Mouse (Mus musculus): ENCODE data around the gene Selenok. TPM values are rescaled to one million over a fixed set of nuclear protein-coding genes. Genes with fewer than 3 reads are reported as not detected.
A peak's percentile ranks its signal among the peaks of the same experiment; 100 is the strongest.

Selenok gene
- polyA plus RNA-seq (2014; fragmentation: Nextera tagmentation; extraction: Ambion mirVana), result 181 and 182 TPM in 2 replicates

DNA sequence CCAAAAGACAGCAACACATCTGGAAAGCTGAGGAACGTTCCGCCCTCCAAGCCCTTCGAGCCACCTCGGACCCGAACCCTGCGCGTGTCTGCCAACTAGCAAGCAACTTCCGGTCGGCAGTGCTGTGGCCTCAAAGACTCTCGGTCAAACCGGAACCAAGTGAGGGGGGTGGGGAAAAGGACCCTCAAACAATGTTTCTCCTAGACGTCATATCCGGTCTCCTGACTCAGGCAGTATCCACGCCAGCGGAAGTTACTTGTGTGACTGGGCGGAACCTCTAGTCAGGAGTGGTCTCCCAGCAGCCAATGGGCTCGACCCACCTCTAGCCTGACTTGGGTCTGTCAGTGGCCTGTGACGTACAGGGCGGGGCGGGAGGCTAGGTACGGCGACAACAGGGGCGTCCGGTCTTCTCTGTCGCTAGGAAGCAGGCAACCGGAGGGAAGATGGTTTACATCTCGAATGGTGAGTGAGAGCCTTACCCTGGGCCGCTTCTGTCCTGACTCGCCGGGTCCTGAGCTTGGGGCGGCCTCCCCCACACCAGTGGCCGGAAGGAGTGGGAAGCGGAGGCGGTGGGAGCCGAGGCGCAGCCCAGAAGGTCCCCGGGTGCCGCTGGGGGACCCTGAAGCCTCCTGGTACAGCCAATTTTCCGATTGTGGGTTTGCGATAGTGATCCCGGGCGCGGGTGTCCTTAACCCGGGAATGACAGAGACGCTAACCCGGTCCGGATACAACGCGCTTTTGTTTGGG, at the start of gene Selenok:
Selenok (plus strand) TSS at position 234 of the 747 bp plus-strand sequence.
- H3K36me3 ChIP-seq (ENCODE audit: control insufficient read depth, insufficient read depth, low read length), result peaks cover 14% of the 10 kb centered on the region
- H3K9me3 ChIP-seq (replicated peaks; ENCODE audit: control insufficient read depth, low read length), result no peaks in the 10 kb centered on the region
- peak within 1 kb of the TSS; percentile 75 for H3K27ac ChIP-seq (ENCODE audit: low read depth, low read length)
- peak; percentile 100 for ATAC-seq (replicated peaks; ENCODE audit: insufficient number of reproducible peaks, low FRiP score, low TSS enrichment)
- peak within 1 kb of the TSS; percentile 75 for H3K4me2 ChIP-seq
- no peaks in the 10 kb centered on the region for H3K27me3 ChIP-seq (ENCODE audit: control insufficient read depth, insufficient read depth, low read length)
- peak within 1 kb of the TSS; percentile 81 for H3K4me3 ChIP-seq (ENCODE audit: low read depth, low read length)
- H3K9ac ChIP-seq (ENCODE audit: low read depth, low read length), result peak within 1 kb of the TSS; percentile 93
- WGBS (ENCODE audit: insufficient replicate concordance), result under 1% methylated on average over 49 of the region's 49 CpGs
- peaks cover 6% of the 10 kb centered on the region for H3K4me1 ChIP-seq (ENCODE audit: control insufficient read depth, insufficient read depth, low read length)

DNA sequence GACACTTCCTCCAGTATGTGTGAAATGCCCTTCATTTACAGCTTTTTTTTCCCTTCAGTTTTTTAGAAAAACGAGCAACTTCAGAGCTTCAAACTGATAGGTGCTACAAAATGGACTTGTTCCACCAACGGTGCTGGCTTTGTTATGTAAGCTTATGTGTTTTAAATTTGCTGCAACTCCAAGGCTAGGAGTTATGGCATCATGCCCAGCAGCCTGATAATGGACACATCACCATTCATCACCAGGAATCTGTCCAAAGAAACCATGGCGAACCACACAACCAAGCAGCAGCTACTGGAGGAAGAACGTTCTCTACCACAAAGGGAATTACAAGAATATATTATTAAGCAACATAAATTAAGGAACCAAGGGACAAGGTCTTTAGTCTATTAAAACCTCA, 39.1 kb upstream of the Selenok start:
- no peaks in the 10 kb centered on the region for H3K27me3 ChIP-seq (ENCODE audit: control insufficient read depth, insufficient read depth, low read length)
- no peaks in the 10 kb centered on the region for H3K4me1 ChIP-seq (ENCODE audit: control insufficient read depth, insufficient read depth, low read length)
- 63% methylated on average over 4 of the region's 4 CpGs for WGBS (ENCODE audit: insufficient replicate concordance)
- H3K4me3 ChIP-seq (ENCODE audit: low read depth, low read length), result no peak overlapping the region
- no peaks in the 10 kb centered on the region for H3K36me3 ChIP-seq (ENCODE audit: control insufficient read depth, insufficient read depth, low read length)
- no peak for ATAC-seq (replicated peaks; ENCODE audit: insufficient number of reproducible peaks, low FRiP score, low TSS enrichment)
- H3K9ac ChIP-seq (ENCODE audit: low read depth, low read length), result no peak overlapping the region
- no peaks in the 10 kb centered on the region for H3K9me3 ChIP-seq (replicated peaks; ENCODE audit: control insufficient read depth, low read length)
- no peak overlapping the region for H3K4me2 ChIP-seq
- no peak overlapping the region for H3K27ac ChIP-seq (ENCODE audit: low read depth, low read length)

DNA sequence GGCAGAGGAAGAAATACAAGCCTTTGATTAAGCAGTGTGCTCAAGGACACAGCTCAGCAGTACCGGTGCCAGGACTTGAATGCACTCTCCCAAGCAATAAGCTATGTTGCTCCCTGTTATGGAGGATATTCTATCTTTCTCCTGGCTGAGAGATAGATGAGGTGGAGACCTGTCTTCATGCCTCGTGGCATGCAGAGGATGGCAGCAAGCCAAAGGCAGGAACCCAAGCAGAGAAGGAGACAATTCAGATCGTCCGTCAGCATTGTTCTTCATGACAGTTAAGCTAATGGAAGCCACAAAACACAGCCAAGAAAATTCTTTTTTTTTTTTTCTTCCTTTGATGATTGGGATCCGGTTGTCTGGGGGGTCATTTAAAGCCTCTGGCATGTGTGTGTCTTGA, 32.6 kb upstream of the Selenok start:
- WGBS (ENCODE audit: insufficient replicate concordance), result 78% methylated on average over 5 of the region's 5 CpGs
- no peaks in the 10 kb centered on the region for H3K36me3 ChIP-seq (ENCODE audit: control insufficient read depth, insufficient read depth, low read length)

DNA sequence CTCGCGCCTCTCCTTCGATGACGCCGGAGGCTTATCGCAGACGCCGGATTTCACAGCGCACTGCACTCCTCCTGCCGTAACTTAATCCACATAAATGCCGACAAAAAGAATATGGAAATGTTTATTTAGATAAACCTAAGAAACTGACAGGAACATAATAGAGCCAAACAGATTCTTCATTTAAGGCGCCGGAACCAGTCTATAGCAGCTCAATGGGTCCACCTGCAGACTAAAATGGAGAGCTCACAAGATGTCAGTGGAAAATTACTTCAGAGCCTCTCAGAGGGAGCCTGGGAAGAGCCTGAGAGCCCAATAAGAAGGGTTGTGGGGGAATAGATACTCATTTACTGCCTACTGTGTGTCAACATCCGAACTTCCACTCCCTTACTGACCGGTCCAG, 30.6 kb upstream of the Selenok start:
- no peak for ATAC-seq (replicated peaks; ENCODE audit: insufficient number of reproducible peaks, low FRiP score, low TSS enrichment)

More for the DNA sequence above, 32.6 kb upstream of the Selenok start:
- no peak for ATAC-seq (replicated peaks; ENCODE audit: insufficient number of reproducible peaks, low FRiP score, low TSS enrichment)
- no peak overlapping the region for H3K9ac ChIP-seq (ENCODE audit: low read depth, low read length)
- H3K9me3 ChIP-seq (replicated peaks; ENCODE audit: control insufficient read depth, low read length), result no peaks in the 10 kb centered on the region
- 0 out of 2 replicates have a peak, but pooled peaks cover 3% of the 10 kb centered on the region for H3K27me3 ChIP-seq (ENCODE audit: control insufficient read depth, insufficient read depth, low read length)
- H3K4me3 ChIP-seq (ENCODE audit: low read depth, low read length), result no peak overlapping the region
- H3K27ac ChIP-seq (ENCODE audit: low read depth, low read length), result no peak overlapping the region
- no peak overlapping the region for H3K4me2 ChIP-seq
- H3K4me1 ChIP-seq (ENCODE audit: control insufficient read depth, insufficient read depth, low read length), result peaks cover 3% of the 10 kb centered on the region; the same call in 1 of the 2 replicates

DNA sequence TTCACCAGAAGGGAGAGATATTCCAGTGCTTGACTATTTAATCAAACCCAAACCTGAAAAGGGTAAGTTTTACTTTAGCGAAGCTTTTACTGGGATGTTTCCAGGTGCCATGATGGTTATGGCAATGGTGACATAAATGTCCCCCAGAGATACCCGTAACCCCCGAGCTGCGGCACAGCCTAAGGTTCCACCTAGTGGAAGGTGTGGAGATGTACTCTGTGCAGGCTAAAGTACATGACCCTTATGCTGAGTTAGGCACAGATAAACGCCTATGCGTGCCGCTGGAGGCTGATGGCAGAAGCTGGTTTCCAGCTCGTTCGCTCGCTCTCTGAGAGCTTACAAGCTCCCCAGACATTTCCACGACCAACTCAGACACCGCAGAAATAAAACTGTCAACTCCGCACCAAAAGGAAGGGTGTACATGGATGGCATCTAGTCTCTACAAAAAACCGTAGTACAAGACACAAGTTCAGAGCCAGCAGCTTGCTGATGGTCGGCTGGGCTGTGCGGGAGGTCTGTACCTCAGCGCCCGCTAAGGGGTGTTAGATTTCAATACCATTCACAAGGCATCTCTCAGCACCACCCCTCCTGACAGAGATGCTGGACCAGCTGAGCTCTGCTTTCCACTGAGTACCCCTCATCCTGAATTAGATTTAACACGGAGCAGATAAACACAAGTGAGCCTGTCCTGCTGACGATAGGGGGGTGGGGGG, 28.4 kb upstream of the Selenok start:
- no peak for ATAC-seq (replicated peaks; ENCODE audit: insufficient number of reproducible peaks, low FRiP score, low TSS enrichment)
- Histone ChIP-seq H3K36me3 (ENCODE audit: control insufficient read depth, insufficient read depth, low read length) (no peaks in the 10 kb centered on the region), H3K9me3 (replicated peaks; ENCODE audit: control insufficient read depth, low read length) (no peaks in the 10 kb centered on the region), H3K4me2 (peak overlapping the region; percentile 41), H3K9ac (ENCODE audit: low read depth, low read length) (no peak overlapping the region), H3K27ac (ENCODE audit: low read depth, low read length) (no peak overlapping the region), H3K4me1 (ENCODE audit: control insufficient read depth, insufficient read depth, low read length) (peaks cover 3% of the 10 kb centered on the region; the same call in 1 of the 2 replicates), H3K4me3 (ENCODE audit: low read depth, low read length) (no peak overlapping the region), H3K27me3 (ENCODE audit: control insufficient read depth, insufficient read depth, low read length) (peaks cover 7% of the 10 kb centered on the region)
- 35% methylated on average over 20 of the region's 20 CpGs for WGBS (ENCODE audit: insufficient replicate concordance)

More for the DNA sequence above, 30.6 kb upstream of the Selenok start:
- WGBS (ENCODE audit: insufficient replicate concordance), result 88% methylated on average over 15 of the region's 15 CpGs
- no peaks in the 10 kb centered on the region for H3K36me3 ChIP-seq (ENCODE audit: control insufficient read depth, insufficient read depth, low read length)
- no peaks in the 10 kb centered on the region for H3K9me3 ChIP-seq (replicated peaks; ENCODE audit: control insufficient read depth, low read length)
- H3K27me3 ChIP-seq (ENCODE audit: control insufficient read depth, insufficient read depth, low read length), result peaks cover 7% of the 10 kb centered on the region
- no peak overlapping the region for H3K27ac ChIP-seq (ENCODE audit: low read depth, low read length)
- H3K4me3 ChIP-seq (ENCODE audit: low read depth, low read length), result no peak overlapping the region
- H3K4me2 ChIP-seq, result no peak overlapping the region
- H3K9ac ChIP-seq (ENCODE audit: low read depth, low read length), result no peak overlapping the region
- peaks cover 3% of the 10 kb centered on the region; the same call in 1 of the 2 replicates for H3K4me1 ChIP-seq (ENCODE audit: control insufficient read depth, insufficient read depth, low read length)

DNA sequence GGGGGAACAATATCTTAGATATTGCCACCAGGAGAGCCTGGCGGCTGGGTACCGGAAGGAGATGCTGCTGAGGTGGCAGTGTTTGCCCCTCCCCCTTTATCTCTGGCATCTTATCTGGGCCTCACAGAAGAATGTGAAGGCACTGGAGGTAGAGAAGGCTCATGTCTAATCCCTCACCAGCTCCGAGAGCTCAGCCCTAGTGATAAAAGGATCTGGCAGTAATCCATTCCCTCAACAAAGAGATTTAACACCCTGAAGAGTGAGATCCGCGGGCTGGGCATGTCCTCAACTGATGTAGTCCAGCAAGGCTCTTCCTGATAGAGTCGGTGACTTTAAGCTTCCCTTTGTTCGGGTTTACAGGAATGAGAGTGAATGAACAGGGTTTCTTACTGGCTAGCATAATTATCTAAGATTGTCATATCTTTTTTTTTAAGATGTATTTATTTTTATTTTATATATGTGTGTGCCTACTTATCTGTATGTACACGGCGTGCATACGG, 27.7 kb upstream of the Selenok start:
- WGBS (ENCODE audit: insufficient replicate concordance), result 8% methylated on average over 10 of the region's 10 CpGs
- no peak for ATAC-seq (replicated peaks; ENCODE audit: insufficient number of reproducible peaks, low FRiP score, low TSS enrichment)
- Histone ChIP-seq H3K9ac (ENCODE audit: low read depth, low read length) (no peak overlapping the region), H3K27ac (ENCODE audit: low read depth, low read length) (no peak overlapping the region), H3K4me1 (ENCODE audit: control insufficient read depth, insufficient read depth, low read length) (peaks cover 3% of the 10 kb centered on the region; the same call in 1 of the 2 replicates), H3K4me2 (peak overlapping the region; percentile 41; the same call in 1 of the 2 replicates), H3K9me3 (replicated peaks; ENCODE audit: control insufficient read depth, low read length) (no peaks in the 10 kb centered on the region), H3K36me3 (ENCODE audit: control insufficient read depth, insufficient read depth, low read length) (no peaks in the 10 kb centered on the region), H3K27me3 (ENCODE audit: control insufficient read depth, insufficient read depth, low read length) (peaks cover 4% of the 10 kb centered on the region), H3K4me3 (ENCODE audit: low read depth, low read length) (no peak overlapping the region)

DNA sequence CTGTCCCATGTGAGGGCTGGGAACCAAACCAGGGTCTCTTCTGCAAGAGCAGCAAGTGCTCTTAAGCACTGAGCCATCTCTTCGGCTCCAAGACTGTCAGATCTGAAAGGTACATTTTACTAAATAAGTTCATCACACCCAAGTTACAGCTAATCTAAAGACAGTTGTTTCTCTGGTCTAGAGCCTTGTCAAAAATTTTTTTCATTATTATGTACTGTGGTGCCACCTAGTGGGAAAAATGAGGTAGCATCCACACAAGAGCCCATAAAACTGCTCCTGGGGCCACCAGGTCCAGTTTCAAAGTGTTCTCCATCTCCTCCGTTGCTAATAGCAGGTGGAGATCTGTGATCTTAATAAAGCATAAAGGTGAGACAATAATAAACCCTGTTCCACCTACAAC, 27.2 kb upstream of the Selenok start:
- no peak overlapping the region for H3K4me2 ChIP-seq
- H3K4me1 ChIP-seq (ENCODE audit: control insufficient read depth, insufficient read depth, low read length), result peaks cover 3% of the 10 kb centered on the region; the same call in 1 of the 2 replicates
- peaks cover 4% of the 10 kb centered on the region for H3K27me3 ChIP-seq (ENCODE audit: control insufficient read depth, insufficient read depth, low read length)
- no peaks in the 10 kb centered on the region for H3K36me3 ChIP-seq (ENCODE audit: control insufficient read depth, insufficient read depth, low read length)
- no peak for ATAC-seq (replicated peaks; ENCODE audit: insufficient number of reproducible peaks, low FRiP score, low TSS enrichment)
- WGBS (ENCODE audit: insufficient replicate concordance), result 11% methylated on average over 2 of the region's 2 CpGs
- no peak overlapping the region for H3K9ac ChIP-seq (ENCODE audit: low read depth, low read length)
- no peak overlapping the region for H3K27ac ChIP-seq (ENCODE audit: low read depth, low read length)
- no peak overlapping the region for H3K4me3 ChIP-seq (ENCODE audit: low read depth, low read length)
- H3K9me3 ChIP-seq (replicated peaks; ENCODE audit: control insufficient read depth, low read length), result no peaks in the 10 kb centered on the region

DNA sequence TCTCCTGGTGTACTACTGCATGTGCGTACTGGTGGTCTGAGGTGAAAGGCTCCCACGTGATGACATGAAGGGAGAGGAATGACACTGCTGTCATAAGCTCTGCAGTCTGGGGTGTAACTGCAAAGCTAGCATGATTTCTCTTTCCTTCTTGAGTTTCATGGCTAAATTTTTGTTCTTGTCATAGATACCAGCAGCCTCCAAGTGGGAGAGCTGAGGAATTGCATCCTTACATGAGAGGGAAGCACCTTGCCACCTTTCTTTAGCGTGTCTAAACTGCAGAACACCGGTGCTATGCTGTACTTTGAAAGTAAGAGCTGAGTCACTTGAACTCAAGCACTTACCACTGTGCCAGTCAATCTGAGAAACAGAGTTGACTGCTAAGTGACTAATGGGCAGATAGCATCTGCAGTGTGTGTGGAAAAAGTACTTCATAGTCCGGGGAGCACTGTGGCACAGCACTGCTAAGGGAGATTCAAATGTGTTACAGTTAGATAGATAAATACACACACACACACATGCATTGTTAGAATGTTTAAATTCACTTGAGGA, 21.3 kb upstream of the Selenok start:
- WGBS (ENCODE audit: insufficient replicate concordance), result 55% methylated on average over 5 of the region's 5 CpGs
- ATAC-seq (replicated peaks; ENCODE audit: insufficient number of reproducible peaks, low FRiP score, low TSS enrichment), result no peak
- H3K27me3 ChIP-seq (ENCODE audit: control insufficient read depth, insufficient read depth, low read length), result peaks cover under 1% of the 10 kb centered on the region
- H3K4me1 ChIP-seq (ENCODE audit: control insufficient read depth, insufficient read depth, low read length), result no peaks in the 10 kb centered on the region
- no peak overlapping the region for H3K27ac ChIP-seq (ENCODE audit: low read depth, low read length)
- H3K9me3 ChIP-seq (replicated peaks; ENCODE audit: control insufficient read depth, low read length), result no peaks in the 10 kb centered on the region
- H3K4me3 ChIP-seq (ENCODE audit: low read depth, low read length), result no peak overlapping the region
- no peak overlapping the region for H3K4me2 ChIP-seq
- H3K9ac ChIP-seq (ENCODE audit: low read depth, low read length), result no peak overlapping the region
- H3K36me3 ChIP-seq (ENCODE audit: control insufficient read depth, insufficient read depth, low read length), result no peaks in the 10 kb centered on the region

Data from heart, embryonic 11.5 days (tissue).